Mouse (Mus musculus) CH12.LX (cell line): Measurements from ENCODE around the gene Unc13a. TPM values are rescaled to one million over a fixed set of nuclear protein-coding genes. Genes with fewer than 3 reads are reported as not detected.
A peak's percentile ranks its signal among the peaks of the same experiment; 100 is the strongest.

Experiments
- DNase-seq: peaks from one replicate; pipeline ENCODE4 v3.0.0-alpha.2; 2013; ENCODE audit errors: extremely low read depth
- H3K27ac ChIP-seq: 2 replicates; pipeline ENCODE4 v1.5.1; 2012; ENCODE audit warnings: low read depth, mild to moderate bottlenecking, control low read depth, moderate library complexity; ENCODE audit not compliant: insufficient read depth
- H3K27me3 ChIP-seq: replicated peaks from 2 replicates; pipeline ENCODE3; 2012; ENCODE audit warnings: inconsistent platforms
- H3K36me3 ChIP-seq, 2 experiments: replicated peaks in 1 of 2; 2 replicates each; pipeline versions ENCODE3 to v1.6.1; 2012; ENCODE audit warnings: inconsistent platforms in 1 of 2, low read length in 1 of 2, mild to moderate bottlenecking in 1 of 2, mixed read lengths in 1 of 2, moderate library complexity in 1 of 2; ENCODE audit not compliant: control insufficient read depth in 1 of 2, insufficient read depth in 1 of 2
- H3K4me1 ChIP-seq, 2 experiments: 2 replicates each; pipeline ENCODE4 v1.6.1; 2012; ENCODE audit warnings: inconsistent platforms in 1 of 2, moderate library complexity in 1 of 2; ENCODE audit not compliant: insufficient read depth in 2 of 2, control insufficient read depth in 1 of 2
- H3K4me2 ChIP-seq: 2 replicates; pipeline ENCODE4 v1.6.1; 2012; ENCODE audit warnings: low read depth, mild to moderate bottlenecking, control low read depth; ENCODE audit not compliant: poor library complexity, insufficient read depth, severe bottlenecking
- H3K4me3 ChIP-seq, 3 experiments: fragments of 150-350 bp in 1 of 3; sonication (generic) in 1 of 3; replicated peaks in 1 of 3; 2 replicates each; pipeline versions ENCODE3 to v1.5.1; 2011 to 2012; ENCODE audit warnings: low read depth in 2 of 3, low read length in 2 of 3, mild to moderate bottlenecking in 2 of 3, moderate library complexity in 2 of 3, control low read depth in 1 of 3, improper control_type of control experiment in 1 of 3, inconsistent platforms in 1 of 3, mixed read lengths in 1 of 3; ENCODE audit not compliant: poor library complexity in 1 of 3
- H3K79me2 ChIP-seq: replicated peaks from 2 replicates; pipeline ENCODE4 v1.6.1; 2012; ENCODE audit warnings: mild to moderate bottlenecking, moderate library complexity; ENCODE audit not compliant: control insufficient read depth, poor library complexity, insufficient read depth, severe bottlenecking; ENCODE audit errors: extremely low read depth
- H3K9ac ChIP-seq: 2 replicates; pipeline ENCODE4 v1.6.1; 2012; ENCODE audit warnings: low read depth, mild to moderate bottlenecking, control low read depth, moderate library complexity; ENCODE audit not compliant: insufficient read depth
- H3K9me3 ChIP-seq: replicated peaks from 2 replicates; pipeline ENCODE3; 2012; ENCODE audit warnings: low read length, inconsistent platforms, mixed read lengths
- BHLHE40 ChIP-seq: IDR thresholded peaks from 2 replicates; pipeline ENCODE4 v1.6.1; 2011; ENCODE audit warnings: mild to moderate bottlenecking, low read depth, low read length, improper control_type of control experiment
- CHD1 ChIP-seq: IDR thresholded peaks from 2 replicates; pipeline ENCODE4 v1.6.1; 2012; ENCODE audit warnings: low read depth, low read length, improper control_type of control experiment, inconsistent platforms
- CHD2 ChIP-seq: IDR thresholded peaks from 2 replicates; pipeline ENCODE4 v1.6.1; 2011; ENCODE audit warnings: low read length, improper control_type of control experiment
- ELF1 ChIP-seq: IDR thresholded peaks from 2 replicates; pipeline ENCODE4 v1.6.1; 2014; ENCODE audit warnings: low read depth, mild to moderate bottlenecking, inconsistent platforms, low read length, improper control_type of control experiment
- EP300 ChIP-seq: IDR thresholded peaks from 2 replicates; pipeline ENCODE4 v1.6.1; 2011; ENCODE audit warnings: low read length, improper control_type of control experiment
- ETS1 ChIP-seq: conservative IDR thresholded peaks from 2 replicates; pipeline ENCODE4 v1.6.1; 2012; ENCODE audit warnings: low read depth, mild to moderate bottlenecking, inconsistent platforms, low read length, improper control_type of control experiment, moderate library complexity
- HCFC1 ChIP-seq: IDR thresholded peaks from 2 replicates; pipeline ENCODE4 v1.6.1; 2012; ENCODE audit warnings: low read depth, mild to moderate bottlenecking, inconsistent platforms, low read length, improper control_type of control experiment
- IRF4 ChIP-seq: IDR thresholded peaks from 2 replicates; pipeline ENCODE4 v1.6.1; 2014; ENCODE audit warnings: low read depth, mild to moderate bottlenecking, inconsistent platforms, low read length, improper control_type of control experiment
- MAX ChIP-seq: IDR thresholded peaks from 2 replicates; pipeline ENCODE4 v1.6.1; 2011; ENCODE audit warnings: low read length, improper control_type of control experiment
- NELFE ChIP-seq: IDR thresholded peaks from 2 replicates; pipeline ENCODE4 v1.6.1; 2011; ENCODE audit warnings: low read depth, low read length, improper control_type of control experiment
- NRF1 ChIP-seq: IDR thresholded peaks from 2 replicates; pipeline ENCODE4 v1.6.1; 2014; ENCODE audit warnings: low read depth, mild to moderate bottlenecking, inconsistent platforms, low read length, improper control_type of control experiment, moderate library complexity
- RCOR1 ChIP-seq: conservative IDR thresholded peaks from 2 replicates; pipeline ENCODE4 v1.6.1; 2012; ENCODE audit warnings: low read depth, mild to moderate bottlenecking, inconsistent platforms, low read length, improper control_type of control experiment
- SIN3A ChIP-seq: IDR thresholded peaks from 2 replicates; pipeline ENCODE4 v1.6.1; 2012; ENCODE audit warnings: low read length, improper control_type of control experiment, inconsistent platforms
- SMC3 ChIP-seq: IDR thresholded peaks from 2 replicates; pipeline ENCODE4 v1.6.1; 2011; ENCODE audit warnings: low read depth, low read length, improper control_type of control experiment
- TCF12 ChIP-seq: IDR thresholded peaks from 2 replicates; pipeline ENCODE4 v1.6.1; 2014; ENCODE audit warnings: low read depth, mild to moderate bottlenecking, inconsistent platforms, low read length, improper control_type of control experiment
- USF2 ChIP-seq: conservative IDR thresholded peaks from 2 replicates; pipeline ENCODE4 v1.6.1; 2011; ENCODE audit warnings: low read depth, low read length, improper control_type of control experiment
- ZMIZ1 ChIP-seq: IDR thresholded peaks from 2 replicates; pipeline ENCODE4 v1.6.1; 2012; ENCODE audit warnings: low read depth, mild to moderate bottlenecking, inconsistent platforms, low read length, improper control_type of control experiment
- dilution Hi-C: fragments of 300-500 bp; cut with MboI; formaldehyde crosslinking; loops from 2 replicates; pipeline ENCODE4 v1.14.3; 2020; ENCODE audit warnings: low sequenced_read_pairs; ENCODE audit not compliant: extremely low pct_unique_long_range_greater_than_20kb, extremely low pct_ligation_motif_present
- in situ Hi-C: fragments of 300-500 bp; cut with MboI; formaldehyde crosslinking; loops from 3 replicates; pipeline ENCODE4 v1.14.3; 2019; ENCODE audit warnings: low sequenced_read_pairs, low pct_ligation_motif_present, low pct_unique_long_range_greater_than_20kb, mixed read lengths
- polyA plus RNA-seq: library from polyadenylated mRNA; unstranded; fragments of >175 nt; gene quantifications from 2 replicates; pipeline ENCODE4 v1.2.1, GENCODE M21; 2012; ENCODE audit warnings: low read depth; ENCODE audit not compliant: insufficient read length
- total RNA-seq, 2 experiments: library from RNA; depleted of rRNA; stranded (reverse); fragments of 300-350 nt in 1 of 2; fragments of >200 nt in 1 of 2; gene quantifications; 2 replicates each; pipeline ENCODE4 v1.2.3; 2012 to 2014

Unc13a gene
- total and polyA plus RNA-seq, 3 experiments = 0.68 to 2.1 (median 1.0) TPM

DNA sequence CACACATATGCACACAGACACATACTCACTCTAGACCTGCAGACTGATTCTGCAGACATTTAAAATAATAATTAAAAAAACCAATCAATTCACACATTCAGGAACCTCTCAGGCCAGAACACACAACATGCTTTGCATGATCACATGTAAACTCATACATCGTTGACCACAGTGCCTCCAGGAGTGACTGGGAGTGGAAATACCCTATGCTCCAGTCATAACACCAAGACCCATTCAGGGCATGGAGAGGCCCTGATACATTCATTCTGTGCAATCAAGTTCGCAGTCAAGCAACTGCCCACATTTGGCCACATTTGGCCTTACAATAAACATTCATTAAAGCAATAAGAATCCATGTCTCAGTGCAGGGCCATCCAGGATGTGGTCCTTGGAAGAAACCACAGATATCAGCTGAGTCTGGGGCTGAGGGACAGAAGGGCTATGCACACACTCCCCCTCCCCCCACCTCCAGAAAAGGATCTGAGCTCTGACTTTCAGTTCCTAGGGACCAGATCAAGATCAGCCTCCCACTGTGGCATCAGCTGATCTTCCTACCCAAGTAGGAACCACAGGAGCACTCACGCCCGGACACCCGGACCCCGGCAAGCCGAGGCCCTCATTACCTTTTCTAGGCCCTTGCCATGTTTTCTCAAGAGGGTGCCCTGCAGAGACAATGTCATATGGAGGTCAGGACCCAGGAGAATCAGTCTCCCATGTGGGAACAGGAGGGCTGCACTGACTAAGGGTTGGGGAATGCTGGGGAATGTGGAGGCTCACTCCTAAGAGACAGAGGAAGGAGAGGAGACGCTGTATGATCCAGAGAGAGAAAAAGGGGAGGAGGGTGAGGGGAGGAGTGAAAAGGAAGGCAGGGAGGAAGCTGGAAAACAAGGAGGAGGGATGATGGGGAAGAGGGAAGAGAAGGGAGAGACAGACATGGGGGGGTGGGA, 34.1 kb downstream of the Unc13a start:
- H3K27ac ChIP-seq = no peak overlapping the region
- H3K9me3 ChIP-seq = no peaks in the 10 kb centered on the region
- H3K36me3 ChIP-seq = no peaks in the 10 kb centered on the region
- DNase-seq = peak; percentile 62
- H3K79me2 ChIP-seq = no peaks in the 10 kb centered on the region
- no peak overlapping the region for H3K4me2 ChIP-seq
- in situ Hi-C loops (no loop called here), dilution Hi-C loops (no loop called here)
- H3K9ac ChIP-seq = no peak overlapping the region
- peak overlapping the region in 1 of 3 experiments; percentile 41 for H3K4me3 ChIP-seq
- H3K27me3 ChIP-seq = no peaks in the 10 kb centered on the region
- peaks cover 34 to 72% of the 10 kb centered on the region in 2 experiments for H3K4me1 ChIP-seq
- TF ChIP-seq MAX (peak; percentile 26; the same call in 1 of the 2 replicates), IRF4 (peak; percentile 82), ZMIZ1 (no peak), RCOR1 (0 out of 2 replicates have a peak, but pooled peaks have one; percentile 14), NRF1 (no peak), ETS1 (peak; percentile 37; the same call in 1 of the 2 replicates), TCF12 (0 out of 2 replicates have a peak, but pooled peaks have one; percentile 36), CHD2 (peak; percentile 47; the same call in 1 of the 2 replicates), SIN3A (peak; percentile 26; the same call in 1 of the 2 replicates), EP300 (peak; percentile 69), CHD1 (no peak), BHLHE40 (peak; percentile 75)

DNA sequence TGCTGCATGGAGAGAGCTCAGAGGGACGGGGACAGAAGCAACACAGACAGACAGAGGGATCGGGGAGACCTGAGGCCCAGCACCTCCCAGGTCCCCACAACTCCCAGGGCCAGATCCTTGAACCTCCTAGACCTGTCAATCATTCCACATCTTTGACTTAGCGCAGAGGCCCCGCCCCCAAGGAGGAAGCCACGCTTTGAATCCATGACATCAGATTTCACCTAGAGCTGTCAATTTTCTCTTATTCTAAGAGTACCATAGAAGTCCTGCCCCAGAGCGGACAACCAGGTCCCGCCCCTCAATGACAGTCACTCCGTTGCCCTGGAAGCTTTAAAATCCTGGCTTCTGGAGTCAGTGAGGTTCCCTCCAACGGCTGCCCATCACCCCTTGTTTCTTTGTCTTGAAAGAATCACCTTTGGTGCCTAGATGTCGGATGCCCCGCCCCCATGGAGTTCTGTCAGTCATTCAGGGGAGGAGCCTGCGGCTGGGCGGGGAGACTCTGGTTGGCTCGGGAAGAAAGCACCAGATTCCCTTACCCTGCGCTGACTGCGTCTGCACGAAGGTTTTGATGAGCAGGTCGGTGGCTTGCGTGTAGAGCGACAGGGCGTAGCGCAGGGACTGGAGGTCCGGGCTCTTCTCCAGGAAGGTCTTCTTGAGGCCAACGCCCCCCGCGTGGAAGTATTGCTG, 37.4 kb downstream of the Unc13a start:
- DNase-seq = peak; percentile 96
- H3K36me3 ChIP-seq = peaks cover 5 to 16% of the 10 kb centered on the region in 2 experiments
- peaks cover 30 to 82% of the 10 kb centered on the region in 2 experiments for H3K4me1 ChIP-seq
- peak overlapping the region; percentile 53 to 64 (median 58) for H3K4me3 ChIP-seq
- H3K27ac ChIP-seq = peak overlapping the region; percentile 16; the same call in 1 of the 2 replicates
- 0 out of 2 replicates have a peak overlapping the region, but pooled peaks have one; percentile 17 for H3K9ac ChIP-seq
- TF ChIP-seq ELF1 (peak; percentile 8; the same call in 1 of the 2 replicates), RCOR1 (no peak), NRF1 (peak; percentile 69), MAX (peak; percentile 33; the same call in 1 of the 2 replicates), CHD2 (peak; percentile 44; the same call in 1 of the 2 replicates), NELFE (0 out of 2 replicates have a peak, but pooled peaks have one; percentile 57), SMC3 (no peak), USF2 (no peak), TCF12 (0 out of 2 replicates have a peak, but pooled peaks have one; percentile 31), SIN3A (peak; percentile 66), HCFC1 (no peak)
- peak overlapping the region; percentile 88 for H3K4me2 ChIP-seq
- no peaks in the 10 kb centered on the region for H3K27me3 ChIP-seq
- dilution Hi-C loops (no loop called here), in situ Hi-C loops (loop anchor here (5.0 kb wide), 1 partner anchor 72 kb away; no protein-coding TSS in a partner anchor)
- peaks cover 10% of the 10 kb centered on the region for H3K9me3 ChIP-seq
- no peaks in the 10 kb centered on the region for H3K79me2 ChIP-seq
